Mouse (Mus musculus) heart, adult 18-20 months (tissue): ENCODE results near the gene Blmh. TPM values are rescaled to one million over a fixed set of nuclear protein-coding genes. Genes with fewer than 3 reads are reported as not detected.

Experiments
- DNase-seq, 2 experiments: peaks; one replicate each; pipeline ENCODE4 v3.0.0; 2021 to 2022; ENCODE audit warnings: mixed read lengths in 1 of 2
- long read RNA-seq, 2 experiments: library from polyadenylated mRNA; stranded (forward); transcript quantifications; one replicate each; pipeline ENCODE4 v2.0.0; 2021
- total RNA-seq, 2 experiments: library from RNA; stranded (reverse); gene quantifications; 2 replicates each; pipeline ENCODE4 v1.2.3; 2021

Blmh gene
- total RNA-seq: 10 to 100 TPM; 26.3 to 30.1 TPM
- long read RNA-seq, experiment 1, transcript Blmh-201 (12 exons, 2,497 nt): major isoform, 12 of 16 reads
- long read RNA-seq, experiment 1, partial matches to known transcripts: 2 of 16 reads
- long read RNA-seq, experiment 1, other reads (novel, unspliced or antisense): 2 of 16 reads
- long read RNA-seq, experiment 2, transcript Blmh-201 (12 exons, 2,497 nt): major isoform, 5 of 7 reads
- long read RNA-seq, experiment 2, partial matches to known transcripts: 0 of 7 reads
- long read RNA-seq, experiment 2, other reads (novel, unspliced or antisense): 2 of 7 reads

GRCm38 (mm10) chr11:76924759-76925236 lies at the start of gene Blmh:
Gene Blmh, plus strand, starts transcription at chr11:76924809.
- peak; percentile 20 to 52 for DNase-seq

- no peak for DNase-seq
Observed at GRCm38 (mm10) chr11:76879816-76880215, 44.8 kb upstream of the Blmh start.

GRCm38 (mm10) chr11:76884451-76884850 lies 40.2 kb upstream of the Blmh start:
- no peak for DNase-seq

- peak; percentile 66 to 74 for DNase-seq
Observed at GRCm38 (mm10) chr11:76889339-76890164, 35.1 kb upstream of the Blmh start.

- no peak for DNase-seq
Observed at GRCm38 (mm10) chr11:76891171-76891570, 33.4 kb upstream of the Blmh start.

- no peak for DNase-seq
Observed at GRCm38 (mm10) chr11:76891738-76892349, 32.8 kb upstream of the Blmh start.

GRCm38 (mm10) chr11:76892972-76893371 lies 31.6 kb upstream of the Blmh start:
- DNase-seq: no peak

- peak; percentile 61 to 81 for DNase-seq
Observed at GRCm38 (mm10) chr11:76893570-76893969, 31.0 kb upstream of the Blmh start.

GRCm38 (mm10) chr11:76894240-76894639 lies 30.4 kb upstream of the Blmh start:
- DNase-seq: peak; percentile 76 to 77

GRCm38 (mm10) chr11:76896360-76896759 lies 28.2 kb upstream of the Blmh start:
- DNase-seq: no peak

GRCm38 (mm10) chr11:76897126-76897525 lies 27.5 kb upstream of the Blmh start:
- no peak for DNase-seq

GRCm38 (mm10) chr11:76897871-76898270 lies 26.7 kb upstream of the Blmh start:
- DNase-seq: peak in 1 of 2 experiments; percentile 29

- no peak for DNase-seq
Observed at GRCm38 (mm10) chr11:76898751-76899150, 25.9 kb upstream of the Blmh start.

- peak; percentile 35 to 54 for DNase-seq
Observed at GRCm38 (mm10) chr11:76899758-76900738, 24.6 kb upstream of the Blmh start.

GRCm38 (mm10) chr11:76901579-76902361 lies 22.8 kb upstream of the Blmh start, which contains the start of gene Tmigd1:
Gene Tmigd1, plus strand, starts transcription at chr11:76902159.
- DNase-seq: no peak

- DNase-seq: no peak
Observed at GRCm38 (mm10) chr11:76904340-76904739, 20.3 kb upstream of the Blmh start.

- DNase-seq: no peak
Observed at GRCm38 (mm10) chr11:76908651-76909050, 16.0 kb upstream of the Blmh start.

GRCm38 (mm10) chr11:76911325-76912054 lies 13.1 kb upstream of the Blmh start:
- no peak for DNase-seq

- DNase-seq: peak in 1 of 2 experiments; percentile 28
Observed at GRCm38 (mm10) chr11:76912055-76912395, 12.6 kb upstream of the Blmh start.

- no peak for DNase-seq
Observed at GRCm38 (mm10) chr11:76914366-76914765, 10.2 kb upstream of the Blmh start.
